Mouse (Mus musculus): Measurements from ENCODE around the gene Asb11. TPM values are rescaled to one million over a fixed set of nuclear protein-coding genes. Genes with fewer than 3 reads are reported as not detected.

Asb11 gene
- 0.13 and 0.27 TPM in 2 replicates for polyA plus RNA-seq (2014; fragmentation: Nextera tagmentation; extraction: Ambion mirVana)

GRCm38 (mm10) chrX:164436709-164437108 is at the start of gene Asb11:
Asb11 (plus strand) TSS chrX:164436994.
- Histone ChIP-seq H3K27ac (ENCODE audit: low read depth) (no peak within 1 kb of the TSS), H3K36me3 (ENCODE audit: control insufficient read depth, insufficient read depth, low read length) (peaks cover 3% of the 10 kb centered on the region; the same call in 1 of the 2 replicates), H3K4me2 (ENCODE audit: low read length) (no peak within 1 kb of the TSS), H3K9me3 (ENCODE audit: control insufficient read depth, low read length) (no peaks in the 10 kb centered on the region), H3K9ac (ENCODE audit: low read length) (no peak within 1 kb of the TSS), H3K27me3 (replicated peaks; ENCODE audit: control insufficient read depth, insufficient read depth, low read length) (no peaks in the 10 kb centered on the region), H3K4me3 (ENCODE audit: low read depth, low read length) (no peak within 1 kb of the TSS), H3K4me1 (replicated peaks; ENCODE audit: control insufficient read depth, insufficient read depth, low read length) (no peaks in the 10 kb centered on the region)
- ATAC-seq (replicated peaks; ENCODE audit: low FRiP score, low TSS enrichment, low read depth) (no peak), DNase-seq (ENCODE audit: low spot score) (no peak)
- WGBS: 56% methylated on average over 8 of the region's 8 CpGs

DNA sequence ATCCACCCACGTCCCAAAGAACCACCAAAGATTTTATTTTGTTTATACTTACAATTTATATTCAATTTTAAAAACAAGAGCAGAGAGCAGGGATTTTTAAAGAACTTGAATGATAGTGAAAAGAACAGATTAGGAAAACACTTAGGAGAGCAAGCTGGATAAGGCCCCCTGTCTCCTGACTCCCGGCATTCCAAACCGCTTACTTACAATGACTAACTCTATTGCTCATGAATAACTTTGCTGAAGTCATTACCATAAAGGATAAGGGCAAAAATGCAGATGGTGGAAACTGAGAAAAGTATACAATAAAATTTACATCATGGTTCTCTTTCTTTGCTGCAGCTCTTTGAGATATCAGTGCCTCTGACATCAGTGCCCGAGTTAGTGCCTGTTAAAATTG is 42.7 kb upstream of the Asb11 start:
- H3K4me2 ChIP-seq (ENCODE audit: low read length): no peak overlapping the region
- H3K9me3 ChIP-seq (ENCODE audit: control insufficient read depth, low read length): no peaks in the 10 kb centered on the region
- H3K36me3 ChIP-seq (ENCODE audit: control insufficient read depth, insufficient read depth, low read length): no peaks in the 10 kb centered on the region
- no peak for ATAC-seq (replicated peaks; ENCODE audit: low FRiP score, low TSS enrichment, low read depth)
- H3K27me3 ChIP-seq (replicated peaks; ENCODE audit: control insufficient read depth, insufficient read depth, low read length): no peaks in the 10 kb centered on the region
- H3K4me1 ChIP-seq (replicated peaks; ENCODE audit: control insufficient read depth, insufficient read depth, low read length): no peaks in the 10 kb centered on the region
- 87% methylated on average over 4 of the region's 4 CpGs for WGBS
- no peak overlapping the region for H3K9ac ChIP-seq (ENCODE audit: low read length)
- DNase-seq (ENCODE audit: low spot score): no peak
- H3K27ac ChIP-seq (ENCODE audit: low read depth): no peak overlapping the region
- no peak overlapping the region for H3K4me3 ChIP-seq (ENCODE audit: low read depth, low read length)

DNA sequence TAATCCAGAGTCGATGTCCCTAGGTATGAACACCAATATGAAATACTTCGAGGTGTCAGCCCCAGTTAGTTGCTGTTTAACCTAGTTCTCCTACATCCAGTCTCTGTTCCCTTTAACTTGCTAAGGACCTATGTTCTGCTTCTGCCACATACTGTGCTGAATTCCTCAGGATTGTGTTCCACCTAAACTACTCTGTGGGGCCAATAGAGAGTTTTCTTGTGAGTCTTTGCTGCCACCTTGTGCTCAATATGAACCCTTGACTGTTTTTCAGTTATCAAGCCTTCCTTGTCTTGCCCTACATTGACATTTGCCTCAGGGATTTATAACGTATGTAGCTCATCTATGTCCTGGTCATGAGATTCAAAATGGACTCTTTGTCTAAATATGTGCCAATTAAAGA is 38.3 kb upstream of the Asb11 start:
- DNase-seq (ENCODE audit: low spot score) (no peak), ATAC-seq (replicated peaks; ENCODE audit: low FRiP score, low TSS enrichment, low read depth) (no peak)
- H3K36me3 ChIP-seq (ENCODE audit: control insufficient read depth, insufficient read depth, low read length): no peaks in the 10 kb centered on the region
- H3K9me3 ChIP-seq (ENCODE audit: control insufficient read depth, low read length): no peaks in the 10 kb centered on the region
- H3K4me1 ChIP-seq (replicated peaks; ENCODE audit: control insufficient read depth, insufficient read depth, low read length): no peaks in the 10 kb centered on the region
- 71% methylated on average over 3 of the region's 3 CpGs for WGBS
- no peak overlapping the region for H3K4me2 ChIP-seq (ENCODE audit: low read length)
- H3K4me3 ChIP-seq (ENCODE audit: low read depth, low read length): no peak overlapping the region
- no peak overlapping the region for H3K27ac ChIP-seq (ENCODE audit: low read depth)
- no peak overlapping the region for H3K9ac ChIP-seq (ENCODE audit: low read length)
- no peaks in the 10 kb centered on the region for H3K27me3 ChIP-seq (replicated peaks; ENCODE audit: control insufficient read depth, insufficient read depth, low read length)

DNA sequence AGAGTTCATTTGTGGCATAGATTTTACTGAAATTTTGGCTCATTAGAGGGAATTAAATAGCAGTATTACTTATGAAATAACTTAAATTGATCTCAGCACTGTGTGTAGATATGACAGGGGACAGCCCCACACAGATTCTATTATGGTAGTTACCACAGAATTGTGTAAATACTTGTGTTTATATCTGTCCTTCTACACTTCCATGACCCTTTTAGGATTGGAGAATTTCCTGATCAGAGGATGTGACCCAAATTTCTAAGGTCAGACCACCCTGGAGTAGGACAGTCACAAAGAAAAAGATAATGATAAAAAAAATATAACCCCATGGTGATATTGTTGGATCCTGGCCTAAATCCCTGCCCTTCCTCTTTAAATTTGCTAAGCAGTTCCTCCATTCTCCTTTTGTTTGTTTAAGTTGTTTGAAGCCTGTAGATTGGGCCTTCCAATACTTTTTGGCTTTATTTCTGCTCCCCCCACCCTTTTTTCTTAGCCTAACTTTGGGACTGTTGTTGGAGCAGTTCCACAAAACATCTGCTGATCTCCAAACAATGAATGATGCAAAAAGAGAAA is 31.6 kb upstream of the Asb11 start:
- no peaks in the 10 kb centered on the region for H3K4me1 ChIP-seq (replicated peaks; ENCODE audit: control insufficient read depth, insufficient read depth, low read length)
- no peak for ATAC-seq (replicated peaks; ENCODE audit: low FRiP score, low TSS enrichment, low read depth)
- H3K4me3 ChIP-seq (ENCODE audit: low read depth, low read length): no peak overlapping the region
- no peak overlapping the region for H3K27ac ChIP-seq (ENCODE audit: low read depth)
- no peak overlapping the region for H3K9ac ChIP-seq (ENCODE audit: low read length)
- no peaks in the 10 kb centered on the region for H3K9me3 ChIP-seq (ENCODE audit: control insufficient read depth, low read length)
- no peak overlapping the region for H3K4me2 ChIP-seq (ENCODE audit: low read length)
- H3K36me3 ChIP-seq (ENCODE audit: control insufficient read depth, insufficient read depth, low read length): no peaks in the 10 kb centered on the region
- H3K27me3 ChIP-seq (replicated peaks; ENCODE audit: control insufficient read depth, insufficient read depth, low read length): 0 out of 2 replicates have a peak, but pooled peaks cover 7% of the 10 kb centered on the region
- DNase-seq (ENCODE audit: low spot score): no peak

DNA sequence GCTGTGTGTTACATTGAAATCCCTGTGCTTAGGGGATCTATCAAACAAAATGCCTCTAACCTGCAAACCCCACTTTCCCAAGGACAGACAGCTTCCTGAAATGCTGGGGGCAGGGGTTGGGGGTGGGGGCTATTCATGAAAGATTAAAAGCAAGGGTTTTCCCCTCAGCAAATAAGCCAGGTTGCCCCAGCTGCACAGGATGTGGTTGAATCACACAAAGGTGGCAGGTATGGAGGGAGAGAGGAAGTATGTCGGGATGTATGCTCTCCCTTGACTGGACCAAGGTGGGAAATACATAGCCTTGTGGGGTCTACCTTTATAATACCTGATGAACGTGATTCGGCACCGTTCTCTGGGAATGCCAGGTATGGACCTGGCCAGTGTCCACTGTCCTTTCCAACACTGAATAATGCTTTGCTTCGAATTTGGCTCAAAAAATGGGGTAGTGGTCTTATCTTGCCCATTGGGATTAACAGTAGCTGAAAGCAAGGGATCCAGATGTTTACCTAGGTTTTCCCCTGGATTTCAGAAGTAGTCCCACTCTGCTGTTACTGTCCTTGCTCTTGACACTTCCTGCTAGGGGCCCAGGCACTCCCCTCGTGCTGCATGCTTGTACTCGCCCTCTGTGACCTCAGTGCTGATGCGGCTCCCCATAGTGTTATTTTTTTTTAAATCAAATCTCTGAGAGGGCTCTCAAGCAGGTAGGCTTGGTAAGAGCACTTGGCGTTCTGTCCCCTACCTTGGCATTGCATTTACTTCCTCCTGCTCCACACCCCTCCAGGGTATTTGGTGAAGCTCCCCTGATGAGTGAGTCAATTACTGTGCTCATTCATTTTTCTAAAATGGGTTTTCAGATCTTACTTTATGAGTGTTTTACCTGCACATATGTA is 30.4 kb upstream of the Asb11 start:
- H3K36me3 ChIP-seq (ENCODE audit: control insufficient read depth, insufficient read depth, low read length): no peaks in the 10 kb centered on the region
- 0 out of 2 replicates have a peak, but pooled peaks cover 7% of the 10 kb centered on the region for H3K27me3 ChIP-seq (replicated peaks; ENCODE audit: control insufficient read depth, insufficient read depth, low read length)
- H3K9ac ChIP-seq (ENCODE audit: low read length): no peak overlapping the region
- no peak overlapping the region for H3K4me3 ChIP-seq (ENCODE audit: low read depth, low read length)
- ATAC-seq (replicated peaks; ENCODE audit: low FRiP score, low TSS enrichment, low read depth) (no peak), DNase-seq (ENCODE audit: low spot score) (no peak)
- H3K27ac ChIP-seq (ENCODE audit: low read depth): no peak overlapping the region
- WGBS: 67% methylated on average over 9 of the region's 9 CpGs
- no peak overlapping the region for H3K4me2 ChIP-seq (ENCODE audit: low read length)
- H3K9me3 ChIP-seq (ENCODE audit: control insufficient read depth, low read length): no peaks in the 10 kb centered on the region
- no peaks in the 10 kb centered on the region for H3K4me1 ChIP-seq (replicated peaks; ENCODE audit: control insufficient read depth, insufficient read depth, low read length)

- Histone ChIP-seq H3K36me3 (ENCODE audit: control insufficient read depth, insufficient read depth, low read length) (no peaks in the 10 kb centered on the region), H3K27me3 (replicated peaks; ENCODE audit: control insufficient read depth, insufficient read depth, low read length) (0 out of 2 replicates have a peak, but pooled peaks cover 7% of the 10 kb centered on the region), H3K9ac (ENCODE audit: low read length) (no peak overlapping the region), H3K4me1 (replicated peaks; ENCODE audit: control insufficient read depth, insufficient read depth, low read length) (no peaks in the 10 kb centered on the region), H3K4me3 (ENCODE audit: low read depth, low read length) (no peak overlapping the region), H3K4me2 (ENCODE audit: low read length) (no peak overlapping the region), H3K9me3 (ENCODE audit: control insufficient read depth, low read length) (no peaks in the 10 kb centered on the region), H3K27ac (ENCODE audit: low read depth) (no peak overlapping the region)
- WGBS: 61% methylated on average over 3 of the region's 3 CpGs
- ATAC-seq (replicated peaks; ENCODE audit: low FRiP score, low TSS enrichment, low read depth): no peak
- no peak for DNase-seq (ENCODE audit: low spot score)
Measured at GRCm38 (mm10) chrX:164408301-164408927, 28.4 kb upstream of the Asb11 start.

DNA sequence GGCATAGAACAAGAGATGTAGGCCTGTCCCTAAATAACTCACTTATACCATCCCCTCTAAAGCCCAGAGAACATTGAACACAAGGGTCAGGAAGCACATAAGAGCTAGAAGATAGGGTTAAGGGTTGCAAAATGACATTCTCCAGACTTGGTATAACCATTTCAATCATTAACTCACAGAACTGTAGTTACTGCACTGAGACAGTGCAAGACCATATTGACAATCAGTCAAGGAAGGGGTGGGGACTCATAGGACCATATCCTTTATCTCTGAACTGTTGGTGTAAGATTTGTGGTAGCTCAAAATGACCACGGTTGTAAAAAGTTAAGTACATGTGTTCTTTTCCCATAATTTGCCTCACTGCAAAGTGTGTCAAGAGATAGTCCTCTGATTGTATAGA is 26.2 kb upstream of the Asb11 start:
- H3K4me1 ChIP-seq (replicated peaks; ENCODE audit: control insufficient read depth, insufficient read depth, low read length): no peaks in the 10 kb centered on the region
- no peaks in the 10 kb centered on the region for H3K9me3 ChIP-seq (ENCODE audit: control insufficient read depth, low read length)
- 90% methylated on average over 1 of the region's 1 CpGs for WGBS
- no peak for DNase-seq (ENCODE audit: low spot score)
- H3K4me2 ChIP-seq (ENCODE audit: low read length): no peak overlapping the region
- no peak overlapping the region for H3K9ac ChIP-seq (ENCODE audit: low read length)
- no peak overlapping the region for H3K27ac ChIP-seq (ENCODE audit: low read depth)
- 0 out of 2 replicates have a peak, but pooled peaks cover 7% of the 10 kb centered on the region for H3K27me3 ChIP-seq (replicated peaks; ENCODE audit: control insufficient read depth, insufficient read depth, low read length)
- no peaks in the 10 kb centered on the region for H3K36me3 ChIP-seq (ENCODE audit: control insufficient read depth, insufficient read depth, low read length)
- peak; percentile 68; the same call in 1 of the 2 replicates for ATAC-seq (replicated peaks; ENCODE audit: low FRiP score, low TSS enrichment, low read depth)
- no peak overlapping the region for H3K4me3 ChIP-seq (ENCODE audit: low read depth, low read length)

- H3K27ac ChIP-seq (ENCODE audit: low read depth): no peak overlapping the region
- 88% methylated on average over 2 of the region's 2 CpGs for WGBS
- no peak overlapping the region for H3K4me2 ChIP-seq (ENCODE audit: low read length)
- no peaks in the 10 kb centered on the region for H3K36me3 ChIP-seq (ENCODE audit: control insufficient read depth, insufficient read depth, low read length)
- no peaks in the 10 kb centered on the region for H3K9me3 ChIP-seq (ENCODE audit: control insufficient read depth, low read length)
- no peaks in the 10 kb centered on the region for H3K4me1 ChIP-seq (replicated peaks; ENCODE audit: control insufficient read depth, insufficient read depth, low read length)
- H3K4me3 ChIP-seq (ENCODE audit: low read depth, low read length): no peak overlapping the region
- H3K27me3 ChIP-seq (replicated peaks; ENCODE audit: control insufficient read depth, insufficient read depth, low read length): no peaks in the 10 kb centered on the region
- H3K9ac ChIP-seq (ENCODE audit: low read length): no peak overlapping the region
- DNase-seq (ENCODE audit: low spot score): no peak
- ATAC-seq (replicated peaks; ENCODE audit: low FRiP score, low TSS enrichment, low read depth): no peak
Measured at GRCm38 (mm10) chrX:164416803-164417202, 20.0 kb upstream of the Asb11 start.

All from intestine, embryonic 14.5 days (tissue).